Mouse (Mus musculus) brown adipose tissue, adult 24 weeks (tissue): Measurements from ENCODE around the gene Psmb1. TPM values are rescaled to one million over a fixed set of nuclear protein-coding genes. Genes with fewer than 3 reads are reported as not detected.

Experiments used
- H3K27ac ChIP-seq: fragments of 200-500 bp; replicated peaks from 2 replicates; pipeline ENCODE4 v1.5.1; 2012; ENCODE audit warnings: low read depth, mild to moderate bottlenecking, low read length
- H3K4me1 ChIP-seq: fragments of 200-500 bp; 2 replicates; pipeline ENCODE4 v1.6.1; 2012; ENCODE audit warnings: low read length, mixed read lengths; ENCODE audit not compliant: control insufficient read depth, insufficient read depth, insufficient read length
- H3K4me3 ChIP-seq: fragments of 200-500 bp; 2 replicates; pipeline ENCODE4 v1.5.1; 2012; ENCODE audit warnings: low read depth, mild to moderate bottlenecking, low read length, moderate library complexity; ENCODE audit not compliant: insufficient read depth
- polyA plus RNA-seq: library from polyadenylated mRNA; stranded (reverse); fragments of >200 nt; gene quantifications from 2 replicates; pipeline ENCODE4 v1.2.4, GENCODE M21; 2012; ENCODE audit not compliant: missing spikeins, insufficient read depth, insufficient read length

Psmb1 gene
- polyA plus RNA-seq, 1 experiment = 179 TPM

- H3K4me1 ChIP-seq = no peaks in the 10 kb centered on the region
- H3K27ac ChIP-seq = no peak overlapping the region
Observed at GRCm38 (mm10) chr17:15440067-15440462, 59.5 kb downstream of the Psmb1 start.

DNA sequence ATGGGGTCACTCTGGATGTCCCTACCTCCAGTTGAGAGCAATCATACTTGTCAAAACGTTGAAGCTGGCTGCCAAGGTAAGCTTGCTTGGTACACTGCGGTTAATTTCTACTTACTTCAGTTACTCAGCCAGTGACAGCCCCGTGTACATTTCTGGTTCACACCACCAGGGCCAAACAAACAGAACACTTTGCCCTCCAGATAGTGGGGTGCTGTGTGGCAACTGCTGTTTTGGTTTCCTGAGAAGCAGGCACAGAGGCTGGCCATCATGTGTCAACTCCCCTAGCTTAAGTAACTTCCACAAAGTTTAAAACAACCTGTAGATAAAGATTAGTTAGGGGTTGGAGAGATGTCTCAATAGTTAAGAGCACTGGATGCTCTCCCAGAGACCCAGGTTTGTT, 64.8 kb downstream of the Psmb1 start:
- Histone ChIP-seq H3K4me3 (no peak overlapping the region), H3K27ac (no peak overlapping the region), H3K4me1 (no peaks in the 10 kb centered on the region)

More at GRCm38 (mm10) chr17:15440067-15440462, 59.5 kb downstream of the Psmb1 start:
- no peak overlapping the region for H3K4me3 ChIP-seq

GRCm38 (mm10) chr17:15432036-15432435, 67.5 kb downstream of the Psmb1 start:
- Histone ChIP-seq H3K27ac (no peak overlapping the region), H3K4me3 (no peak overlapping the region), H3K4me1 (no peaks in the 10 kb centered on the region)

DNA sequence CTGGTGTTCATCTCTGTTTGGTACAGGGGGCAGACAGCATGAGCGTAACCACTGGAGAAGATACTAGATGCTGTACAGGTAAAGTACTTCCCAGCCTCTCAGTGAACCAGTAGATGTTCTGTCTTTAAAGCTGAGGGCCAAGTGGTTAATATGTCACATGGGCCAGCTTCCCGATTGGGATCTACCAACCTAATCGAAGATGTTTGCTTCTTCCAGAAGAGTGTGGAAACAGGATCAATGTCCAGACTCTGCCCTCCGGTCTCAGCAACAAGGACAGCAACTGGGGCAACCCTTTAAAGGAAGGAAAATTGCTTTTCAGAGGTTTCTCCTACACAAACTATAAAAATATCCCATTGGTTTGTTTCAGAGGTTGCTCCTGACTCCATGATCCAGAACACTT, 68.0 kb downstream of the Psmb1 start:
- no peaks in the 10 kb centered on the region for H3K4me1 ChIP-seq
- H3K27ac ChIP-seq = no peak overlapping the region
- no peak overlapping the region for H3K4me3 ChIP-seq

DNA sequence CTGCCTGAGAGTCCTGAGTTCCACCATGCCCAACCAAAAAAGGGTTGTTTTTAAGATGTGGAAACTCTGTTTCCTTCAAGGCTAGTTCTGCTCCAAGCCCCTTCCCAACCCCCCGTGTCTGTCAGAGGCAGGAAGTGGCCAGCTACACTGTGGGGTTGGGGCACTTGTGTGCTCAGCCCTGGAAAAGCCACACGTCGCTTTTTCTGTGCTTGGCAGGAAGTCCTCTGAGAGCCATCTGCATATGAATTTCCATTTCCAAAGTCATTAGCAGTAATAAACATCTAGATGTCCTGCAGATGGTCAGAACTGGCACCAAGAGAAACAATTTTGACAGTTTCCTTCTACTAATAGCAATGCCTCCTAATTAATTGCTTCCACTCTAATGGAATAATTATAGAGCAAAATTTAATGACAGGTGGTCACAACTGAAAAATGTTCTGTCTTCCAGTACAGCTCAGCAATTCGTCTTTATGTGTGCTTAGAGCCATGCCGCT, 68.5 kb downstream of the Psmb1 start:
- Histone ChIP-seq H3K27ac (no peak overlapping the region), H3K4me3 (no peak overlapping the region), H3K4me1 (no peaks in the 10 kb centered on the region)

GRCm38 (mm10) chr17:15429937-15430336, 69.6 kb downstream of the Psmb1 start:
- Histone ChIP-seq H3K4me1 (no peaks in the 10 kb centered on the region), H3K4me3 (no peak overlapping the region), H3K27ac (no peak overlapping the region)

- Histone ChIP-seq H3K4me3 (no peak overlapping the region), H3K27ac (no peak overlapping the region), H3K4me1 (no peaks in the 10 kb centered on the region)
Observed at GRCm38 (mm10) chr17:15429451-15429850, 70.1 kb downstream of the Psmb1 start.

GRCm38 (mm10) chr17:15425931-15426330, 73.6 kb downstream of the Psmb1 start:
- H3K4me3 ChIP-seq = no peak overlapping the region
- no peaks in the 10 kb centered on the region for H3K4me1 ChIP-seq
- H3K27ac ChIP-seq = no peak overlapping the region

Other genes starting within 250 kb of the Psmb1 start
- 1.9 and 4.6 TPM in 2 replicates for gene Dll1, start 122.9 kb downstream of the Psmb1 start, polyA plus RNA-seq
- 7.7 and 10.2 TPM in 2 replicates for gene Fam120b, start 103.5 kb downstream of the Psmb1 start, polyA plus RNA-seq
- 14.0 and 15.7 TPM in 2 replicates for gene Tbp, start 137 bp upstream of the Psmb1 start, polyA plus RNA-seq
- gene Pdcd2, start 27.6 kb upstream of the Psmb1 start, polyA plus RNA-seq = 23.6 and 33.0 TPM in 2 replicates
- 7.3 and 8.1 TPM in 2 replicates for gene Prdm9, start 64.6 kb upstream of the Psmb1 start, polyA plus RNA-seq
- gene Chd1, start 205.2 kb upstream of the Psmb1 start, polyA plus RNA-seq = 9.2 and 13.2 TPM in 2 replicates